Mouse (Mus musculus): ENCODE results near the gene Mef2d.

DNA sequence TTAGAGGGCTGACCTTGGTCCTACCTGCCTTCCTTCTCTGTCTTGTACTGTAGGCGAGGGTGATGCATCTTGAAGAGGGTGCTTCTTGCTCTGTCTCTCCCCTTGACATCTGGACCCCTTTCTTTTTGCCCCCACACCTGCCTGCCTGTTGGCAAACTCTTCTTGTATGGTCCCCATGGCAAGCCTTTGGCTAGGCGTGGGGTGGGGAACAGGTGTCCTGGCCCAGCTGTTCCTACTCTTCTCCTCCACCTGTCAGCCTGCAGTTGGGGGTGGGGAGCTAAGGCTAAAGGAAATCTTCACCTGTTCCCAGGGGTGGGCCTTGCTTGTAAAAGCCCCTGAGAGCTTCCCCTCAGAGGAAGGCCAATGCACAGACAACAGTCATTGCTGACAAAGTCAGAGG lies 5.3 kb downstream of the Mef2d start:
- no peak for TF ChIP-seq HCFC1 (IDR thresholded peaks at IDR 0.05; ENCODE audit: borderline replicate concordance, insufficient read depth, low read length)
- TF ChIP-seq MAFK (IDR thresholded peaks at IDR 0.05; ENCODE audit: insufficient read depth, low read depth, low read length): no peak
